Mouse (Mus musculus) embryonic facial prominence, embryonic 11.5 days (tissue): ENCODE measurements at regions not wholly inside any gene's neighbourhood (a gene's known extent, or its start where the extent isn't known, plus 50 kb on each side); places are given as distances from the start of the nearest gene placed in this dataset.

ENCODE experiments used
- ATAC-seq: fragments of 200-750 bp; cut with Nextera tagmentation; replicated peaks from 2 replicates; pipeline ENCODE4 v1.8.0; 2017; ENCODE audit warnings: low read depth; ENCODE audit not compliant: insufficient number of reproducible peaks, low FRiP score, low TSS enrichment
- DNase-seq: peaks from one replicate; pipeline ENCODE4 v3.0.0-alpha.2; 2015; ENCODE audit warnings: low spot score
- H3K27ac ChIP-seq: fragments of 300-500 bp; sonication (generic); replicated peaks from 2 replicates; pipeline ENCODE4 v1.5.1; 2014; ENCODE audit warnings: mild to moderate bottlenecking, low read depth, low read length, control low read depth
- H3K27me3 ChIP-seq: fragments of 300-500 bp; sonication (generic); 2 replicates; pipeline ENCODE4 v1.6.1; 2014; ENCODE audit warnings: mild to moderate bottlenecking, low read length, moderate library complexity, mixed read lengths; ENCODE audit not compliant: control insufficient read depth, insufficient read depth
- H3K36me3 ChIP-seq: fragments of 300-500 bp; sonication (generic); replicated peaks from 2 replicates; pipeline ENCODE4 v1.6.1; 2014; ENCODE audit warnings: low read depth, mild to moderate bottlenecking, low read length, moderate library complexity, mixed read lengths; ENCODE audit not compliant: control insufficient read depth, insufficient read depth
- H3K4me1 ChIP-seq: fragments of 300-500 bp; sonication (generic); 2 replicates; pipeline ENCODE4 v1.6.1; 2014; ENCODE audit warnings: low read length, mixed read lengths; ENCODE audit not compliant: control insufficient read depth, insufficient read depth
- H3K4me2 ChIP-seq: fragments of 300-500 bp; sonication (generic); 2 replicates; pipeline ENCODE4 v1.6.1; 2014; ENCODE audit warnings: low read depth, mild to moderate bottlenecking, control low read depth, low read length, moderate library complexity
- H3K4me3 ChIP-seq: fragments of 300-500 bp; sonication (generic); 2 replicates; pipeline ENCODE4 v1.5.1; 2014; ENCODE audit warnings: low read depth, low read length, control low read depth
- H3K9ac ChIP-seq: fragments of 300-500 bp; sonication (generic); replicated peaks from 2 replicates; pipeline ENCODE4 v1.6.1; 2014; ENCODE audit warnings: mild to moderate bottlenecking, control low read depth, low read length
- H3K9me3 ChIP-seq: fragments of 300-500 bp; sonication (generic); replicated peaks from 2 replicates; pipeline ENCODE4 v1.6.1; 2016; ENCODE audit warnings: mild to moderate bottlenecking, low read length, inconsistent platforms, mixed read lengths; ENCODE audit not compliant: control insufficient read depth
- WGBS: fragments of 180-500 bp; shearing (Covaris S2); extraction: QIAGEN DNeasy Blood & Tissue Kit; methylation state at CpG from one replicate; pipeline ENCODE4 v1.1.7; 2014; 5-methylcytosine and 5-hydroxymethylcytosine counted together

GRCm38 (mm10) chr1:110194481-110194880, 212.2 kb downstream of the Cdh7 start:
- no peaks in the 10 kb centered on the region for H3K36me3 ChIP-seq
- H3K4me3 ChIP-seq = no peak overlapping the region
- H3K9ac ChIP-seq = no peak overlapping the region
- no peaks in the 10 kb centered on the region for H3K9me3 ChIP-seq
- DNase-seq (no peak), ATAC-seq (0 out of 2 replicates have a peak, but pooled peaks have one; percentile 67)
- no peak overlapping the region for H3K4me2 ChIP-seq
- no peaks in the 10 kb centered on the region for H3K27me3 ChIP-seq
- 92% methylated on average over 2 of the region's 2 CpGs for WGBS
- no peaks in the 10 kb centered on the region for H3K4me1 ChIP-seq
- no peak overlapping the region for H3K27ac ChIP-seq

- Histone ChIP-seq H3K27me3 (no peaks in the 10 kb centered on the region), H3K4me2 (no peak overlapping the region), H3K4me3 (no peak overlapping the region), H3K36me3 (no peaks in the 10 kb centered on the region), H3K9ac (no peak overlapping the region), H3K9me3 (no peaks in the 10 kb centered on the region), H3K4me1 (no peaks in the 10 kb centered on the region), H3K27ac (no peak overlapping the region)
- DNase-seq (no peak), ATAC-seq (no peak)
- WGBS = 72% methylated on average over 1 of the region's 1 CpGs
Measured at GRCm38 (mm10) chr1:110215956-110216355, 233.7 kb downstream of the Cdh7 start.

DNA sequence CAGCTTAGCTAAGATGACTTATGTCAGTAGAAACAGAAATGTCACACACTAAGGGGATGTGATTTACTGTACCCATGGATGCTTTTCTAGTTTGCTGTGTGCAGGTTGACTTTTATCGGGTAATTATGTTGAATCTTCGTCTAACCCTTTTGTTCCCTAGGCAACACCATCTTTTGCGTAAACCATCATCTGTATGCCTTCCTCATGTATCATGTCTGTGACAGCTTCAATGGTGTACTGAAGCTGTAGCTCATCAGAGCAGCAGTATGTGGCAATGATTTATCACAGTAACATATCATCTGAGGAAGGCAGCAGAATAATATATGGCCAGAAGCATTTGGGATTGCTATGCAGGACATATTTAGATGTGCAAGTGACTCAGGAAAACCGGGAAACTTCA, 264.0 kb downstream of the Cdh7 start:
- Histone ChIP-seq H3K4me3 (no peak overlapping the region), H3K27ac (no peak overlapping the region), H3K36me3 (no peaks in the 10 kb centered on the region), H3K4me1 (no peaks in the 10 kb centered on the region), H3K9ac (no peak overlapping the region), H3K4me2 (no peak overlapping the region), H3K27me3 (no peaks in the 10 kb centered on the region), H3K9me3 (no peaks in the 10 kb centered on the region)
- DNase-seq (no peak), ATAC-seq (no peak)
- 82% methylated on average over 4 of the region's 4 CpGs for WGBS
